Mouse (Mus musculus): ENCODE measurements around the gene Tmem41b.

Gene Tmem41b

DNA sequence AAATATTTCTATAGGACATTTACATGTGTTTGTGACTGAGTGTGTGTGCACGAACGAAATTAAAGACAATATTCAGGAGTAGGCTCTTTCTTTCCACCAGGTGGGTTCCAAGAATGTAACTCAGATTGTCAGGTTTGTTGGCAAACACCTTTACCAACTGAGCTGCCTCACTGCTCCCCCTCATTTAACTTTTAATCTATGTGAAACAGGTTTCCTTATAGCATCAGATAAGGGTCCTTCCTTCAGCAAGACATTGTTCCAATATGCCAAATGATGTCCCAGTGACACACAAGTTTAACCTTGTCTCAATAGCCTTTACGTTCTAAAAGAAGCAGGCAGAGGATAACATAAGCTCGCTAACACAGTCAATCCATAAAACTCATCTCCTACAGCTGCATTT, 63.8 kb downstream of the Tmem41b start:
- no peak for DNase-seq (ENCODE audit: low read depth)

Measured in c-Kit-positive CD71-negative TER-119-negative erythroid progenitor cells, embryonic 14.5 days (primary cell).